ENCODE assay signal across 23 mouse cellular contexts in genomic region chr10:100795215-100795972, GRCm38 (mm10).
DNase-seq lines count a peak whose midpoint lies in the region; ATAC-seq lines count a peak whose summit lies in the region.
"Had no signal": no experiment of that assay in that cellular context is flagged by ENCODE, and none has a peak within 500 bp of the region (broad histone marks: within the 10 kb centered on the region; RNA-seq: fewer than 3 reads in every experiment).

No protein-coding gene starts in this region.

- WGBS in embryonic facial prominence, embryonic 14.5 days: 72% methylated on average over 6 of the region's 6 CpGs
- 77% methylated on average over 6 of the region's 6 CpGs for WGBS in embryonic facial prominence, embryonic 10.5 days

- no peak overlapping the region for H3K27ac ChIP-seq in embryonic facial prominence, embryonic 14.5 days (replicated peaks; ENCODE audit: low read depth, low read length)
- H3K27ac ChIP-seq in embryonic facial prominence, embryonic 10.5 days (replicated peaks): no peak overlapping the region
- H3K27ac ChIP-seq: embryonic facial prominence, embryonic 13.5 days; gastrocnemius, adult 2 months; heart, embryonic 10.5 days; hindbrain, embryonic 13.5 days; intestine, embryonic 15.5 days; limb, embryonic 12.5 days; liver, embryonic 12.5 days had no signal

- H3K4me3 ChIP-seq in embryonic facial prominence, embryonic 14.5 days (ENCODE audit: low read depth, low read length): no peak overlapping the region
- no peak overlapping the region for H3K4me3 ChIP-seq in embryonic facial prominence, embryonic 10.5 days
- H3K4me3 ChIP-seq: embryonic facial prominence, embryonic 13.5 days; gastrocnemius, adult 2 months; heart, embryonic 10.5 days; hindbrain, embryonic 13.5 days; intestine, embryonic 15.5 days; limb, embryonic 12.5 days; liver, embryonic 12.5 days; megakaryocyte, embryonic 14.5 days had no signal

- no peak overlapping the region for H3K9ac ChIP-seq in embryonic facial prominence, embryonic 14.5 days (ENCODE audit: low read depth, low read length)
- H3K9ac ChIP-seq: embryonic facial prominence, embryonic 13.5 days; hindbrain, embryonic 13.5 days; intestine, embryonic 15.5 days; limb, embryonic 12.5 days; liver, embryonic 12.5 days had no signal

- no peaks in the 10 kb centered on the region for H3K36me3 ChIP-seq in embryonic facial prominence, embryonic 14.5 days (ENCODE audit: control insufficient read depth, insufficient read depth, low read length)
- no peaks in the 10 kb centered on the region for H3K36me3 ChIP-seq in embryonic facial prominence, embryonic 10.5 days (replicated peaks)
- H3K36me3 ChIP-seq: embryonic facial prominence, embryonic 13.5 days; G1E; heart, embryonic 10.5 days; hindbrain, embryonic 13.5 days; intestine, embryonic 15.5 days; limb, embryonic 12.5 days; liver, embryonic 12.5 days had no signal

- no peak for ATAC-seq in embryonic facial prominence, embryonic 14.5 days (ENCODE audit: low read depth)
- ATAC-seq: activated CD4-positive, CD25-positive, alpha-beta regulatory T cell, adult 4 months; intestine, embryonic 15.5 days; liver, embryonic 12.5 days had no signal

- H3K4me2 ChIP-seq in embryonic facial prominence, embryonic 14.5 days (ENCODE audit: low read depth, low read length): no peak overlapping the region
- H3K4me2 ChIP-seq: embryonic facial prominence, embryonic 13.5 days; hindbrain, embryonic 13.5 days; intestine, embryonic 15.5 days; limb, embryonic 12.5 days; liver, embryonic 12.5 days had no signal

- H3K4me1 ChIP-seq in embryonic facial prominence, embryonic 14.5 days (ENCODE audit: control insufficient read depth, insufficient read depth, low read length): no peaks in the 10 kb centered on the region
- no peaks in the 10 kb centered on the region for H3K4me1 ChIP-seq in embryonic facial prominence, embryonic 10.5 days
- H3K4me1 ChIP-seq: embryonic facial prominence, embryonic 13.5 days; heart, embryonic 10.5 days; hindbrain, embryonic 13.5 days; intestine, embryonic 15.5 days; limb, embryonic 12.5 days; liver, embryonic 12.5 days; megakaryocyte, embryonic 14.5 days had no signal

- peak; percentile 11 for DNase-seq in embryonic facial prominence, embryonic 14.5 days (ENCODE audit: low spot score)
- DNase-seq in embryonic facial prominence, embryonic 10.5 days (ENCODE audit: low spot score): no peak
- peak; percentile 7 for DNase-seq in kidney, postnatal 10 days
- DNase-seq in kidney, adult 11 months: no peak
- peak; percentile 20 to 26 for DNase-seq in right cerebral cortex, postnatal 10 days (ENCODE audit: low spot score in 2 of 2)
- no peak for DNase-seq in right cerebral cortex, postnatal 25 days
- no peak for DNase-seq in retina, embryonic 14.5 days (ENCODE audit: low spot score)
- DNase-seq in urinary bladder, postnatal 14 days (ENCODE audit: low spot score): no peak
- DNase-seq: adrenal gland, postnatal 14 days; cerebellum, adult 8-10 months; gastrocnemius, adult 2 months; lung, adult 2 months; spleen, adult 18-20 months; thymus, postnatal 36 days had no signal

- H3K27me3 ChIP-seq in embryonic facial prominence, embryonic 14.5 days (replicated peaks; ENCODE audit: control insufficient read depth, insufficient read depth, low read length): no peaks in the 10 kb centered on the region
- H3K27me3 ChIP-seq in embryonic facial prominence, embryonic 10.5 days (replicated peaks; ENCODE audit: low read depth, poor library complexity, severe bottlenecking): no peaks in the 10 kb centered on the region
- H3K27me3 ChIP-seq: embryonic facial prominence, embryonic 13.5 days; hindbrain, embryonic 13.5 days; intestine, embryonic 15.5 days; limb, embryonic 12.5 days; liver, embryonic 12.5 days; megakaryocyte, embryonic 14.5 days had no signal

- no peaks in the 10 kb centered on the region for H3K9me3 ChIP-seq in embryonic facial prominence, embryonic 14.5 days (ENCODE audit: control insufficient read depth, low read length)
- no peaks in the 10 kb centered on the region for H3K9me3 ChIP-seq in embryonic facial prominence, embryonic 10.5 days
- H3K9me3 ChIP-seq: embryonic facial prominence, embryonic 13.5 days; G1E; heart, embryonic 10.5 days; hindbrain, embryonic 13.5 days; intestine, embryonic 15.5 days; limb, embryonic 12.5 days; liver, embryonic 12.5 days; megakaryocyte, embryonic 14.5 days had no signal

Comparison
In these comparisons a context has a peak if more than half of its experiments do, and no peak if none do; other contexts are left out.
1. DNase-seq: peak in embryonic facial prominence, embryonic 14.5 days (single experiment), kidney, postnatal 10 days (single experiment) and right cerebral cortex, postnatal 10 days (2 of 2); none in embryonic facial prominence, embryonic 10.5 days (single experiment), kidney, adult 11 months (single experiment), right cerebral cortex, postnatal 25 days (single experiment), retina, embryonic 14.5 days (single experiment) and urinary bladder, postnatal 14 days (single experiment).